Mouse (Mus musculus) testis, adult 2 months (tissue): ENCODE measurements around the gene Fosl2.

Experiments used
- CTCF ChIP-seq: fragments of 200-500 bp; IDR thresholded peaks from 2 replicates; pipeline ENCODE4 v1.5.1; 2012; ENCODE audit warnings: low read depth, mild to moderate bottlenecking, inconsistent platforms, low read length, moderate library complexity; ENCODE audit not compliant: control insufficient read depth, insufficient read depth, insufficient replicate concordance
- POLR2A ChIP-seq: fragments of 200-500 bp; IDR thresholded peaks from 2 replicates; pipeline ENCODE4 v1.6.1; 2012; ENCODE audit warnings: low read depth, mild to moderate bottlenecking, inconsistent platforms, low read length, moderate library complexity; ENCODE audit not compliant: control insufficient read depth

DNA sequence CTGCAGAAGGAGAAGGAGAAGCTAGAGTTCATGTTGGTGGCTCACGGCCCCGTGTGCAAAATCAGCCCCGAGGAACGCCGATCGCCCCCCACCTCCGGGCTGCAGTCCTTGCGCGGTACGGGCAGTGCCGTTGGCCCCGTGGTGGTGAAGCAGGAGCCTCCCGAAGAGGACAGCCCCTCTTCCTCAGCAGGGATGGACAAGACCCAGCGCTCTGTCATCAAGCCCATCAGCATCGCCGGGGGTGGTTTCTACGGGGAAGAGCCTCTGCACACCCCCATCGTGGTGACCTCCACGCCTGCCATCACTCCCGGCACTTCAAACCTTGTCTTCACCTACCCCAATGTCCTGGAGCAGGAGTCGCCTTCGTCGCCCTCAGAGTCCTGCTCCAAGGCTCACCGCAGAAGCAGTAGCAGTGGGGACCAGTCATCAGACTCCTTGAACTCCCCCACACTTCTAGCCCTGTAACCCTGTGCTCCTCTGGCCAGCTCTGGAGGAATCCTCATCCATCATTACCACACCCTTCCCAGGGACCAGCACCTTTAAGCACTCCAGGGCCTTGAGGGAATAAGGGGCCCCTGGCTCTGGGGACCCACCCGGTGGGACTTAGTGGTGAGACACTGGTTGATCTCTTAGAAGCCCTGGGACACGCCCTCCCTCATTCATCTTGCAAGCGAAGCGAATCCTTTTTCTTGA is 17.3 kb downstream of the Fosl2 start:
- TF ChIP-seq POLR2A (no peak), CTCF (no peak)
